In genomic region chr5:93154401-93154800, GRCm38 (mm10) we compare ENCODE assay signal across 24 mouse cellular contexts. TPM values are rescaled to one million over a fixed set of nuclear protein-coding genes. Genes with fewer than 3 reads are reported as not detected.
DNase-seq lines count a peak whose midpoint lies in the region; ATAC-seq and TF ChIP-seq lines count a peak whose summit lies in the region.
"Had no signal": no experiment of that assay in that cellular context is flagged by ENCODE, and none has a peak within 500 bp of the region (broad histone marks: within the 10 kb centered on the region; RNA-seq: fewer than 3 reads in every experiment).

No protein-coding gene starts in this region.

- H3K36me3 ChIP-seq in embryonic facial prominence, embryonic 15.5 days: peaks cover 40% of the 10 kb centered on the region
- H3K36me3 ChIP-seq in heart, embryonic 12.5 days: peaks cover 49% of the 10 kb centered on the region

- intact Hi-C loops in gastrocnemius, adult 2 months (cut with DNase I): loop anchor here (5.0 kb wide), 1 partner anchor 42 kb away; no protein-coding TSS in a partner anchor

- no peak overlapping the region for H3K9ac ChIP-seq in embryonic facial prominence, embryonic 15.5 days
- no peak overlapping the region for H3K9ac ChIP-seq in heart, embryonic 12.5 days
- H3K9ac ChIP-seq: forebrain, embryonic 13.5 days; forebrain, postnatal 0 days; heart, embryonic 15.5 days; hindbrain, embryonic 13.5 days; intestine, embryonic 15.5 days had no signal

- no peak for ATAC-seq in embryonic facial prominence, embryonic 15.5 days (ENCODE audit: insufficient number of reproducible peaks, low FRiP score, low TSS enrichment, low read depth)
- no peak for ATAC-seq in inflammation-experienced regulatory T-cells, adult 6 months
- ATAC-seq in heart, embryonic 12.5 days (ENCODE audit: insufficient number of reproducible peaks, low FRiP score): no peak
- ATAC-seq: activated CD4-positive, CD25-positive, alpha-beta regulatory T cell, adult 4 months; forebrain, embryonic 13.5 days; forebrain, postnatal 0 days; hindbrain, postnatal 0 days; intestine, embryonic 15.5 days; Patski had no signal

- DNase-seq in gastrocnemius, adult 2 months: peak; percentile 80
- no peak for DNase-seq in gastrocnemius, postnatal 4 days (ENCODE audit: low spot score in 2 of 2)
- peak; percentile 67 for DNase-seq in skeletal muscle tissue, adult 2 months (ENCODE audit: low read depth, low spot score)
- DNase-seq: adrenal gland, adult 2 months; adrenal gland, postnatal 25 days; cerebellum, adult 18-20 months; cerebellum, adult 9-11 months; cerebellum, postnatal 36 days; forebrain, postnatal 0 days; heart, adult 18-20 months; heart, postnatal 14 days had no signal

- H3K4me2 ChIP-seq in embryonic facial prominence, embryonic 15.5 days (replicated peaks): no peak overlapping the region
- no peak overlapping the region for H3K4me2 ChIP-seq in heart, embryonic 12.5 days
- H3K4me2 ChIP-seq: forebrain, embryonic 13.5 days; heart, embryonic 15.5 days; hindbrain, embryonic 13.5 days; intestine, embryonic 15.5 days had no signal

- H3K4me3 ChIP-seq in gastrocnemius, adult 2 months: peak overlapping the region; percentile 57
- H3K4me3 ChIP-seq in embryonic facial prominence, embryonic 15.5 days (replicated peaks): no peak overlapping the region
- H3K4me3 ChIP-seq in heart, embryonic 12.5 days: no peak overlapping the region
- H3K4me3 ChIP-seq: forebrain, embryonic 13.5 days; heart, embryonic 10.5 days; heart, embryonic 15.5 days; hindbrain, embryonic 13.5 days; intestine, embryonic 15.5 days had no signal

- H3K9me3 ChIP-seq in embryonic facial prominence, embryonic 15.5 days (replicated peaks): no peaks in the 10 kb centered on the region
- no peaks in the 10 kb centered on the region for H3K9me3 ChIP-seq in heart, embryonic 12.5 days (replicated peaks)
- H3K9me3 ChIP-seq: forebrain, embryonic 13.5 days; heart, embryonic 10.5 days; heart, embryonic 15.5 days; hindbrain, embryonic 13.5 days; intestine, embryonic 15.5 days had no signal

- H3K27ac ChIP-seq in gastrocnemius, adult 2 months: peak overlapping the region; percentile 78
- peak overlapping the region; percentile 55 for H3K27ac ChIP-seq in embryonic facial prominence, embryonic 15.5 days (replicated peaks)
- H3K27ac ChIP-seq in heart, embryonic 12.5 days (ENCODE audit: poor library complexity, severe bottlenecking): no peak overlapping the region
- H3K27ac ChIP-seq: forebrain, embryonic 13.5 days; heart, embryonic 10.5 days; heart, embryonic 15.5 days; hindbrain, embryonic 13.5 days; hindbrain, postnatal 0 days; intestine, embryonic 15.5 days had no signal

- TF ChIP-seq CTCF in gastrocnemius, adult 2 months (IDR thresholded peaks at IDR 0.05): no peak

- WGBS in embryonic facial prominence, embryonic 15.5 days: 59% methylated on average over 11 of the region's 11 CpGs
- WGBS in heart, embryonic 12.5 days: 88% methylated on average over 11 of the region's 11 CpGs

- peaks cover 50% of the 10 kb centered on the region for H3K4me1 ChIP-seq in embryonic facial prominence, embryonic 15.5 days
- peaks cover 46% of the 10 kb centered on the region for H3K4me1 ChIP-seq in heart, embryonic 12.5 days (replicated peaks)

- H3K27me3 ChIP-seq in embryonic facial prominence, embryonic 15.5 days: no peaks in the 10 kb centered on the region
- H3K27me3 ChIP-seq in heart, embryonic 12.5 days (replicated peaks): no peaks in the 10 kb centered on the region
- H3K27me3 ChIP-seq: CH12.LX; forebrain, embryonic 13.5 days; heart, embryonic 15.5 days; hindbrain, embryonic 13.5 days; intestine, embryonic 15.5 days; Patski had no signal

RNA-seq across cellular contexts. Expression of gene Ccni, which starts 51.9 kb away (rescaled TPM):
- total RNA-seq in gastrocnemius, adult 2 months (2021): 10 to 100 TPM; 61.4 to 66.6 TPM
- total RNA-seq in gastrocnemius, postnatal 4 days (2021): 100 to 1,000 TPM; 159 to 164 TPM
- polyA plus RNA-seq in embryonic facial prominence, embryonic 15.5 days (2015; fragmentation: Nextera tagmentation; extraction: Ambion mirVana): 108 and 111 TPM in 2 replicates
- 10 to 100 TPM; 82.9 to 99.1 (median 84.9) TPM for polyA plus RNA-seq in inflammation-experienced regulatory T-cells, adult 6 months (2017; shearing (Covaris generic))
- polyA plus RNA-seq in heart, embryonic 12.5 days (2016; fragmentation: Nextera tagmentation; extraction: Ambion mirVana): 118 and 128 TPM in 2 replicates

RNA-seq across cellular contexts. Expression of gene 2010109A12Rik, which starts 51.9 kb away (rescaled TPM):
- under 1 TPM; 0.48 to 0.81 TPM for total RNA-seq in gastrocnemius, adult 2 months (2021)
- total RNA-seq in gastrocnemius, postnatal 4 days (2021): under 1 TPM; 0.60 to 0.61 TPM
- 1.9 and 2.5 TPM in 2 replicates for polyA plus RNA-seq in embryonic facial prominence, embryonic 15.5 days (2015; fragmentation: Nextera tagmentation; extraction: Ambion mirVana)
- 1 to 10 TPM in 2 of 3 experiments, not detected in 1; 1.6 to 2.3 TPM for polyA plus RNA-seq in inflammation-experienced regulatory T-cells, adult 6 months (2017; shearing (Covaris generic))
- polyA plus RNA-seq in heart, embryonic 12.5 days (2016; fragmentation: Nextera tagmentation; extraction: Ambion mirVana): 1.2 and 1.9 TPM in 2 replicates
- total RNA-seq: gastrocnemius, postnatal 36 days; hindbrain, postnatal 0 days had no signal
- polyA plus RNA-seq: adrenal gland, adult 2 months had no signal

Comparison
In these comparisons a context has a peak if more than half of its experiments do, and no peak if none do; other contexts are left out.
1. DNase-seq: peak in gastrocnemius, adult 2 months (single experiment) and skeletal muscle tissue, adult 2 months (single experiment); none in gastrocnemius, postnatal 4 days (0 of 2).